Mouse (Mus musculus) midbrain, embryonic 15.5 days (tissue): ENCODE measurements at regions not wholly inside any gene's neighbourhood (a gene's known extent, or its start where the extent isn't known, plus 50 kb on each side); places are given as distances from the start of the nearest gene placed in this dataset.

Experiments
- ATAC-seq: fragments of 200-750 bp; cut with Nextera tagmentation; replicated peaks from 2 replicates; pipeline ENCODE4 v1.8.0; 2017; ENCODE audit warnings: moderate TSS enrichment
- H3K27ac ChIP-seq: fragments of 300-500 bp; sonication (generic); 2 replicates; pipeline ENCODE4 v1.5.1; 2015; ENCODE audit warnings: mild to moderate bottlenecking, inconsistent platforms
- H3K27me3 ChIP-seq: fragments of 300-500 bp; sonication (generic); replicated peaks from 2 replicates; pipeline ENCODE4 v1.6.1; 2015; ENCODE audit warnings: inconsistent platforms
- H3K36me3 ChIP-seq: fragments of 300-500 bp; sonication (generic); replicated peaks from 2 replicates; pipeline ENCODE4 v1.6.1; 2015; ENCODE audit warnings: inconsistent platforms
- H3K4me1 ChIP-seq: fragments of 300-500 bp; sonication (generic); 2 replicates; pipeline ENCODE4 v1.6.1; 2015; ENCODE audit warnings: inconsistent platforms
- H3K4me2 ChIP-seq: fragments of 300-500 bp; sonication (generic); 2 replicates; pipeline ENCODE4 v1.6.1; 2015; ENCODE audit warnings: inconsistent platforms, mild to moderate bottlenecking, moderate library complexity
- H3K4me3 ChIP-seq: fragments of 300-500 bp; sonication (generic); 2 replicates; pipeline ENCODE4 v1.5.1; 2015; ENCODE audit warnings: mild to moderate bottlenecking, inconsistent platforms
- H3K9ac ChIP-seq: fragments of 300-500 bp; sonication (generic); 2 replicates; pipeline ENCODE4 v1.6.1; 2015; ENCODE audit warnings: mild to moderate bottlenecking, inconsistent platforms
- H3K9me3 ChIP-seq: fragments of 300-500 bp; sonication (generic); 2 replicates; pipeline ENCODE4 v1.6.1; 2016; ENCODE audit warnings: inconsistent platforms
- WGBS: fragments of 180-500 bp; shearing (Covaris S2); methylation state at CpG from one replicate; pipeline ENCODE4 v1.1.7; 2015; ENCODE audit warnings: mixed read lengths; 5-methylcytosine and 5-hydroxymethylcytosine counted together

GRCm38 (mm10) chr15:24501907-24502559, 911.5 kb downstream of the Basp1 start:
- no peaks in the 10 kb centered on the region for H3K36me3 ChIP-seq
- H3K4me1 ChIP-seq, result no peaks in the 10 kb centered on the region
- no peaks in the 10 kb centered on the region for H3K27me3 ChIP-seq
- H3K9ac ChIP-seq, result no peak overlapping the region
- H3K9me3 ChIP-seq, result no peaks in the 10 kb centered on the region
- ATAC-seq, result 0 out of 2 replicates have a peak, but pooled peaks have one; percentile 37
- H3K4me2 ChIP-seq, result no peak overlapping the region
- H3K4me3 ChIP-seq, result no peak overlapping the region
- H3K27ac ChIP-seq, result no peak overlapping the region
- WGBS, result 45% methylated on average over 9 of the region's 9 CpGs

DNA sequence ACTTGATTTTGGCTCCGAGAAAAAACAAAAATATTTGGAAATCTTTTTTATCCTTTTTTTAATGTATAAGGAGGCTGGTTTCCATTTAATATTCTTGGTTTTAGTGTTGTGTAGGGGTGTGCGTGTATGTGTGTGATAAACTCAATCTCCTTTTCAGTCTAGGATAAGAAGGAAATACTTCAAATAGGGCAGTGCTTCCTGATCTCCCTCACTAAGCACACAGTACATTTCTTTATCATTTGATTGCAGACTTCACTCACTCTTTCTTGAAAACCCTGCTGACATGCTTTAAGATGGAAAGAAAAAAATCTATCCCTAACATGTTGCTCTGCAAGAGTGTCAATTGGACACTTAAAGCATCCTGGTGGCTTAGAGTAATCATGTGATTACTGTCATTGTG, 927.3 kb downstream of the Basp1 start:
- Histone ChIP-seq H3K36me3 (no peaks in the 10 kb centered on the region), H3K4me1 (no peaks in the 10 kb centered on the region), H3K27me3 (no peaks in the 10 kb centered on the region), H3K4me2 (no peak overlapping the region), H3K9me3 (no peaks in the 10 kb centered on the region), H3K4me3 (no peak overlapping the region), H3K27ac (no peak overlapping the region), H3K9ac (no peak overlapping the region)
- no peak for ATAC-seq
- WGBS, result 77% methylated on average over 2 of the region's 2 CpGs

- no peak overlapping the region for H3K4me2 ChIP-seq
- WGBS, result 68% methylated on average over 1 of the region's 1 CpGs
- no peak for ATAC-seq
Measured at GRCm38 (mm10) chr15:24468239-24468638, 945.3 kb downstream of the Basp1 start.

DNA sequence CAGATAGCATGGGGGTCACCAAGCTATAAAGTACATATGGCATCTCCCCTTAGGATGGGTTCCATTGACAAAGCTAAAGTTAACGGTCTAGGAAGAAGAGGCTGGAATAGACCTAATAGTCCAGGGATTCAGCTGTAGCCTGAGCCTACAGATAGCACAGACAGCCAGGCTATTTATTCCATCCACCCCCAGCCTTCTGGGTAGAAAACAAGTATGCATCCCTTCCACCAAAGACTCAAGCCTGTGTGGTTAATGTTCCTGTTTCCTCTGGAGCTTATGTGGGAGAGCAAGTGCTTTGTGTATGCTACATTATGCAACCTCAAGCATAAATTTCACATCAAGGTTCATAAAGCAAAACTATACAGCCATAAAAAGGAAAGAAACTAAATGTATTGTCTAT, 955.8 kb downstream of the Basp1 start:
- H3K4me2 ChIP-seq, result no peak overlapping the region

More at GRCm38 (mm10) chr15:24468239-24468638, 945.3 kb downstream of the Basp1 start:
- Histone ChIP-seq H3K9ac (no peak overlapping the region), H3K27ac (no peak overlapping the region), H3K4me1 (no peaks in the 10 kb centered on the region), H3K27me3 (no peaks in the 10 kb centered on the region), H3K4me3 (no peak overlapping the region), H3K36me3 (no peaks in the 10 kb centered on the region), H3K9me3 (no peaks in the 10 kb centered on the region)

DNA sequence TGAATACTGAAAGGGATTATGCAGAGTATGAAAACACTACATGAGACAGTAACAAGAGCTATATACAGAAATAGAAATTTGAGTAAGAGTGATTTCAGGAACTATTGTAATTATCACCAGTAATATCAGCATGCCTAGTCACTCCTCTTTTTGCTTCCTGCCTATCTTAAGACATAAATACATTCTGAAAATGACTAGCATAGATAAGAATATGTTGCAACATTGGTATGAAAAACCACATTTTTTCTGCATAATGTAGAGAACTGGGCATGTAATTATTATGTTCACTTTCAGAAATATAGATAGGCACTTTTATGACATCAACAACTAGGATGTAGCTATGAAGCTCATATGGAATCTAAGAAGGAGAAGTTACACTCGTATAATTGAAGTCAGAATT, 980.5 kb downstream of the Basp1 start:
- H3K9ac ChIP-seq, result no peak overlapping the region
- no peaks in the 10 kb centered on the region for H3K4me1 ChIP-seq
- no peak for ATAC-seq
- no peaks in the 10 kb centered on the region for H3K36me3 ChIP-seq
- WGBS, result 92% methylated on average over 1 of the region's 1 CpGs
- no peaks in the 10 kb centered on the region for H3K27me3 ChIP-seq
- H3K9me3 ChIP-seq, result no peaks in the 10 kb centered on the region
- H3K27ac ChIP-seq, result no peak overlapping the region
- no peak overlapping the region for H3K4me2 ChIP-seq
- H3K4me3 ChIP-seq, result no peak overlapping the region

More for the DNA sequence above, 955.8 kb downstream of the Basp1 start:
- Histone ChIP-seq H3K4me3 (no peak overlapping the region), H3K27ac (no peak overlapping the region), H3K9me3 (no peaks in the 10 kb centered on the region), H3K4me1 (no peaks in the 10 kb centered on the region), H3K36me3 (no peaks in the 10 kb centered on the region), H3K27me3 (no peaks in the 10 kb centered on the region), H3K9ac (no peak overlapping the region)
- no peak for ATAC-seq
- 91% methylated on average over 1 of the region's 1 CpGs for WGBS

GRCm38 (mm10) chr15:24429154-24429553, 984.4 kb downstream of the Basp1 start:
- no peak overlapping the region for H3K27ac ChIP-seq
- no peaks in the 10 kb centered on the region for H3K27me3 ChIP-seq
- no peaks in the 10 kb centered on the region for H3K9me3 ChIP-seq
- no peaks in the 10 kb centered on the region for H3K36me3 ChIP-seq
- no peak for ATAC-seq
- WGBS, result 79% methylated on average over 5 of the region's 5 CpGs
- no peak overlapping the region for H3K4me3 ChIP-seq
- H3K9ac ChIP-seq, result no peak overlapping the region
- H3K4me2 ChIP-seq, result no peak overlapping the region
- H3K4me1 ChIP-seq, result no peaks in the 10 kb centered on the region

GRCm38 (mm10) chr15:24422333-24422942, 991.1 kb downstream of the Basp1 start:
- H3K27me3 ChIP-seq, result no peaks in the 10 kb centered on the region
- no peak overlapping the region for H3K4me3 ChIP-seq
- 66% methylated on average over 2 of the region's 2 CpGs for WGBS
- H3K4me1 ChIP-seq, result no peaks in the 10 kb centered on the region
- H3K36me3 ChIP-seq, result no peaks in the 10 kb centered on the region
- ATAC-seq, result no peak
- H3K4me2 ChIP-seq, result no peak overlapping the region
- H3K27ac ChIP-seq, result no peak overlapping the region
- no peaks in the 10 kb centered on the region for H3K9me3 ChIP-seq
- no peak overlapping the region for H3K9ac ChIP-seq

GRCm38 (mm10) chr15:24419736-24420135, 993.8 kb downstream of the Basp1 start:
- Histone ChIP-seq H3K9me3 (no peaks in the 10 kb centered on the region), H3K4me1 (no peaks in the 10 kb centered on the region), H3K27me3 (no peaks in the 10 kb centered on the region), H3K9ac (no peak overlapping the region), H3K4me2 (no peak overlapping the region), H3K27ac (no peak overlapping the region), H3K4me3 (no peak overlapping the region), H3K36me3 (no peaks in the 10 kb centered on the region)
- WGBS, result 66% methylated on average over 1 of the region's 1 CpGs
- ATAC-seq, result no peak

- no peaks in the 10 kb centered on the region for H3K27me3 ChIP-seq
- no peak overlapping the region for H3K4me3 ChIP-seq
- H3K4me1 ChIP-seq, result no peaks in the 10 kb centered on the region
- no peak overlapping the region for H3K4me2 ChIP-seq
- ATAC-seq, result no peak
- no peak overlapping the region for H3K27ac ChIP-seq
- H3K9ac ChIP-seq, result no peak overlapping the region
- 93% methylated on average over 1 of the region's 1 CpGs for WGBS
- H3K9me3 ChIP-seq, result no peaks in the 10 kb centered on the region
- no peaks in the 10 kb centered on the region for H3K36me3 ChIP-seq
Measured at GRCm38 (mm10) chr15:24419186-24419585, 994.4 kb downstream of the Basp1 start.

- Histone ChIP-seq H3K4me3 (no peak overlapping the region), H3K27ac (no peak overlapping the region), H3K4me2 (no peak overlapping the region), H3K4me1 (no peaks in the 10 kb centered on the region), H3K9ac (no peak overlapping the region), H3K36me3 (no peaks in the 10 kb centered on the region), H3K27me3 (no peaks in the 10 kb centered on the region), H3K9me3 (no peaks in the 10 kb centered on the region)
- 52% methylated on average over 3 of the region's 3 CpGs for WGBS
- ATAC-seq, result no peak
Measured at GRCm38 (mm10) chr15:24407691-24408090, 1005.9 kb downstream of the Basp1 start.

GRCm38 (mm10) chr15:24405305-24405704, 1008.3 kb downstream of the Basp1 start:
- Histone ChIP-seq H3K36me3 (no peaks in the 10 kb centered on the region), H3K27me3 (no peaks in the 10 kb centered on the region), H3K9me3 (no peaks in the 10 kb centered on the region), H3K27ac (no peak overlapping the region), H3K9ac (no peak overlapping the region), H3K4me1 (no peaks in the 10 kb centered on the region), H3K4me2 (no peak overlapping the region), H3K4me3 (no peak overlapping the region)
- ATAC-seq, result no peak
- 59% methylated on average over 1 of the region's 1 CpGs for WGBS

GRCm38 (mm10) chr15:24400088-24400487, 1013.5 kb downstream of the Basp1 start:
- 83% methylated on average over 2 of the region's 2 CpGs for WGBS
- no peaks in the 10 kb centered on the region for H3K27me3 ChIP-seq
- H3K9me3 ChIP-seq, result no peaks in the 10 kb centered on the region
- no peak overlapping the region for H3K4me2 ChIP-seq
- H3K4me1 ChIP-seq, result no peaks in the 10 kb centered on the region
- no peak overlapping the region for H3K9ac ChIP-seq
- no peak overlapping the region for H3K27ac ChIP-seq
- H3K36me3 ChIP-seq, result no peaks in the 10 kb centered on the region
- H3K4me3 ChIP-seq, result no peak overlapping the region
- no peak for ATAC-seq

GRCm38 (mm10) chr15:24358398-24358797, 1055.2 kb downstream of the Basp1 start:
- H3K9me3 ChIP-seq, result no peaks in the 10 kb centered on the region
- no peak overlapping the region for H3K4me3 ChIP-seq
- no peaks in the 10 kb centered on the region for H3K36me3 ChIP-seq
- no peak overlapping the region for H3K27ac ChIP-seq
- no peak for ATAC-seq
- no peak overlapping the region for H3K9ac ChIP-seq
- 87% methylated on average over 8 of the region's 8 CpGs for WGBS
- H3K4me1 ChIP-seq, result no peaks in the 10 kb centered on the region
- H3K4me2 ChIP-seq, result no peak overlapping the region
- H3K27me3 ChIP-seq, result no peaks in the 10 kb centered on the region
